Mouse (Mus musculus) bone marrow macrophage, adult 2 months (primary cell): ENCODE data around the gene Ptgir. TPM values are rescaled to one million over a fixed set of nuclear protein-coding genes. Genes with fewer than 3 reads are reported as not detected.

ENCODE experiments used
- H3K27ac ChIP-seq: 2 replicates; pipeline ENCODE4 v1.5.1; 2012; ENCODE audit warnings: low read depth, low read length; ENCODE audit not compliant: insufficient read depth
- H3K4me1 ChIP-seq: 2 replicates; pipeline ENCODE4 v1.6.1; 2012; ENCODE audit warnings: low read length; ENCODE audit not compliant: control insufficient read depth, insufficient read depth
- H3K4me3 ChIP-seq: 2 replicates; pipeline ENCODE4 v1.5.1; 2012; ENCODE audit warnings: mild to moderate bottlenecking, low read length, moderate library complexity; ENCODE audit not compliant: insufficient read depth
- CTCF ChIP-seq: IDR thresholded peaks from 2 replicates; pipeline ENCODE4 v1.5.1; 2012; ENCODE audit warnings: low read depth, mild to moderate bottlenecking, low read length, moderate library complexity
- POLR2A ChIP-seq: IDR thresholded peaks from 2 replicates; pipeline ENCODE4 v1.6.1; 2012; ENCODE audit warnings: mild to moderate bottlenecking, low read depth, low read length, borderline replicate concordance
- polyA plus RNA-seq: library from polyadenylated mRNA; stranded (reverse); fragments of >200 nt; gene quantifications from 2 replicates; pipeline ENCODE4 v1.2.4, GENCODE M21; 2012; ENCODE audit not compliant: missing spikeins, insufficient read depth, insufficient read length

Ptgir gene
- 5.5 and 5.6 TPM in 2 replicates for polyA plus RNA-seq

DNA sequence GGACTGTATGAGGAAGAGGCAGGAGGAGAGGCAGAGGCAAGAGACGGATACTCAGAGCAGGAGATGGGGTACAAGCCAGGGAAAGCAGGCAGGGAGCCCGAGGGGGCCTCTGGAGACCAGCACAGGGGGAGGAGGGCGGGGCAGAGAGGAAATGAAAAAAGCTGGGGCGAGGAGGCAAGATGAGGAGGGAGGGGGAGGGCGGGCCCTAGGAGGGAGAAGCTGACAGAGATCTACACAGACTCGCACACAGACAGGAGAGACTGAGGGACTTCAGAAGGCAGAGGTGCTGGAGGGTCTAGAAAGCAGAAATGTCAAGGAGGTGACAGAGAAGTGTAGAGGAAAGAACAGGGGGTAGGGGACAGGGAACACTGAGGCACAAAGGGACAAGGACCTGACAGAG lies at the start of gene Ptgir:
Gene Ptgir (plus strand): TSS at position 210 of the 400 bp plus-strand sequence.
- Histone ChIP-seq H3K4me3 (peak within 1 kb of the TSS; percentile 38; the same call in 1 of the 2 replicates), H3K4me1 (peaks cover 80% of the 10 kb centered on the region), H3K27ac (peak within 1 kb of the TSS; percentile 37)
- TF ChIP-seq CTCF (no peak), POLR2A (no peak)

DNA sequence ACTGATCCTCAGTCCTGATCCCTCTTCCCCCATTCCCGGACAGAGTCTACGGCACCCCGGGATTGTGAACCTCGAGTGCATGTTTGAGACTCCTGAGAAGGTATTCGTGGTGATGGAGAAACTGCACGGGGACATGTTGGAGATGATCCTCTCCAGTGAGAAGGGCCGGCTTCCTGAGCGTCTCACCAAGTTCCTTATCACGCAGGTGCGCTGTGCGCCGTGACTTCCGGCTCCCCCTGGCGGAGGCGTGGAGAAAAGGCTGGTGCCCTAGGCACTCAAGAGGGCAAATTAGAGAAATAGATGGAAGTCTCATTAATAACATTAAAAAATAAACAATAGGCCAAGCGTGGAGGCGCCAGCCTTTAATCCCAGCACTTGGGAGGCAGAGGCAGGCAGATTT lies 48.0 kb upstream of the Ptgir start:
- no peak overlapping the region for H3K27ac ChIP-seq
- H3K4me3 ChIP-seq, result no peak overlapping the region
- 0 out of 2 replicates have a peak, but pooled peaks have one; percentile 35 for TF ChIP-seq CTCF
- no peak for TF ChIP-seq POLR2A
- H3K4me1 ChIP-seq, result no peaks in the 10 kb centered on the region

DNA sequence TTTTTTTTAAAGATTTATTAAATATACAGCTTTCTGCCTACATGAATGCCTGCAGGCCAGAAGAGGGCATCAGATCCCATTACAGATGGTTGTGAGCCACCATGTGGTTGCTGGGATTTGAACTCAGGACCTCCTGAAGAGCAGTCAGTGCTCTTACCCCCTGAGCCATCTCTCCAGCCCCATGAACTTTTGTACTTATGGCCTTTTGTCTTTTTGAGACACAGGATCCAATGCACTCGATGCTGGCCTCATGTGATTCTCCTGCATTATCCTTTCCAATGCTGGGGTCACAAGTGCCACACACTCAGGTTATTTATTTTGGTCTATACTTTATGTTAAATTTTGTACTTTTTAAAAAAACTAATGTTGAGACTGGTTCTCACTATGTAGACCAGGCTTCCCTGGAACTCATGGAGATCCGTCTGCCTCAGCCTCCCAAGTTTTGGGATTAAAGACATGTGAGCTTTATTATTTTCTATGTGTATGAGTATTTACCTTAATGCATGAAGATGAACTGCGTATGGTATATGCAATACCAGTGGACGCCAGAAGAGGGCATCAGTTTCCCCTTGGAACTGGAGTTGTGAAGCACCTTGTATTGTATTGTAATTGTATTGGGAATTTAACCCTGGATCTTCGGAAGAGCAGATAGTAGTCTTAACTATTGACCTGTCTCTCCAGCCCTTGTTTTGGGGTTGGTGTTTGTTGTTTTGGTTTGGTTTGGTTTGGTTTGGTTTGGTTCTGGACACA lies 46.2 kb upstream of the Ptgir start:
- TF ChIP-seq POLR2A, result no peak
- TF ChIP-seq CTCF, result no peak
- H3K27ac ChIP-seq, result no peak overlapping the region
- H3K4me1 ChIP-seq, result no peaks in the 10 kb centered on the region
- no peak overlapping the region for H3K4me3 ChIP-seq

DNA sequence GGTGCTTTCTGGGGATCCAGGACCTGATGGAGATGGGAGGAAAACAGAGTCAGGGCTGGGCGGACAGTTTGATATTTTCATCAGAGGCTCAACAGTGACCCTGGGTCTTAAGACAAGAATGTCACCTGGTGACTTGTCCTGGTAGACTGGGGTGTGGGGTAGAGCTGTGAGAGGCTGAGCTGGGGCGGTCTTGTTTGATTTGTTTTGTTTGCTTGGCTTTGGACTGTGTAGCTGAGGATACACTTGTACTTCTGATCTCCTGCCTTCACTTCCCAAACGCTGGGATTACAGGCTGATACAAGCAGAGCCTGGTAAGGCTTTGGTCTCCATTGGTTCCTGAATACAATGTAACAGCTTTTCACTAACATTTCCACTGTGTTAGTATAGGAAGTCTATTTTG lies 38.8 kb upstream of the Ptgir start:
- TF ChIP-seq POLR2A, result no peak
- TF ChIP-seq CTCF, result no peak
- Histone ChIP-seq H3K27ac (no peak overlapping the region), H3K4me3 (no peak overlapping the region), H3K4me1 (no peaks in the 10 kb centered on the region)

DNA sequence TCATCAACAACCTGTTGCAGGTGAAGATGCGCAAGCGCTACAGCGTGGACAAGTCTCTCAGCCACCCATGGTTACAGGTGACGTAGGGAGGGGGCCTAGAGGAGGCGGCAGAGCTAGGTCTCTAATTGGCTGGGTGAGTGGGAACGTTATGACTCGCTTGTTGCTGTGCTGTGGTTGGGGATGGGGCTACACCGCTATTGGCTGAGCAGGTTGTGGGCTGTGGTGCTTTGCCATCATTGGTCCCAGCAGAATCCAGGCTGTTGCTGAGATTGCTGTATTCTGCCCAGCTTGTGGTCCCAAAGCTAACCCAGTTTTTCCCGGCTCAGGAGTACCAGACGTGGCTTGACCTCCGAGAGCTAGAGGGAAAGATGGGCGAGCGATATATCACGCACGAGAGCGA lies 36.8 kb upstream of the Ptgir start:
- Histone ChIP-seq H3K27ac (no peak overlapping the region), H3K4me1 (no peaks in the 10 kb centered on the region), H3K4me3 (no peak overlapping the region)
- TF ChIP-seq POLR2A, result no peak
- no peak for TF ChIP-seq CTCF

DNA sequence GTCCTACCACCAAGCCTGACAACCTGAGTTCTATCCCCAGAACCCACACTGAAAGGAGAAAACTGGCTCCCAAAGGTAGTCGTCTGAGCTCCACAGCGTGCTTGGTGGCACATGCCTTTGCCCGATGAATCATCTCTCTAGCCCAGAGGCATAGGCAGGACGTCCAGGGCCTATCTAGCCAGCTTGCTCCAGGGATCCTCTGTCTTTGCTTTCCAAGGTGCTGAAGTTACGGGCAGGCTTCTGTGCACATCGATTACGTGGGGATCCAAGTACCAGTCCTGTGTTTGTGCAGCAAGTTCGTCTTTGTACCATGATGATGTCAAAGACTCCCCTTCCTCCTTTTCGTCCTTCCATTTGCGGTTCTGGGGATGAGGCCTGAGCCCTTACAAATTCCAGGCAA lies 34.7 kb upstream of the Ptgir start:
- Histone ChIP-seq H3K4me3 (no peak overlapping the region), H3K4me1 (no peaks in the 10 kb centered on the region), H3K27ac (no peak overlapping the region)
- TF ChIP-seq CTCF (no peak), POLR2A (no peak)

DNA sequence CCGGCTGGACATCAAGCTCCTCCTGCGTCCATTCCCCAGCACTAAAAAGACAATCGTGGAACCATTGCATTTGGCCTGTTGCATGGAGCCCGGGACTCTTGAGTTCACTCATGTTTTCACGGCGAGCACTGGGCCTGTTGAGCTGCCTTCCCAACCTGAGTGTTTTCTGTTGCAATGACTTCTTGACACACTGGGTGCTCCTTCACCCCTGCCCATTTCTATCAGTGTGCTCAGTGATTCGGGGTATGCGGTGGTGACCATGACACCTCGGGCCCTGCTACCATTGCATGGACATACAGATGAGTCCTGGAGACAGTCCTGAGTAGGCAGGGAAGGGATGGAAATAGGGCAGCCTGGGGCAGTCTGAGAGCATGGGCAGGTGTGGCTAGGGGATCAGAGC lies 33.8 kb upstream of the Ptgir start:
- TF ChIP-seq CTCF, result no peak
- TF ChIP-seq POLR2A, result no peak
- Histone ChIP-seq H3K4me3 (no peak overlapping the region), H3K27ac (no peak overlapping the region), H3K4me1 (no peaks in the 10 kb centered on the region)

DNA sequence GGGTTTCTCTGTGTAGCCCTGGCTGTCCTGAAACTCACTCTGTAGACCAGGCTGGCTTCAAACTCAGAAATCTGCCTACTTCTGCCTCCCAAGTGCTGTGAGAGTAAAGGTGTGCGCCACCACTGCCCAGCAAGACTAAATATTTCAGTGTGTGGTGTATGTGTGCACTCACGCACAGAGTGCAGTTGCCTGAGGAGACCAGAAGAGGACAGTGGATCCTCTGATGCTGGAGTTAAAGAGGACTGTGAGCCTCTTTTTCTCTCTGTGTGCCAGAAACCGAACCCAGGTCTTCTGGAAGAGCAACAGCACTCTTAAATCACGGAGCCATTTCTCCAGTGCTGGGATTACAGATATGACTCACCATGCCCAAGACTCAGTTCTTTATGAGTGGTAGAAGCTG lies 32.9 kb upstream of the Ptgir start:
- H3K4me3 ChIP-seq, result no peak overlapping the region
- no peaks in the 10 kb centered on the region for H3K4me1 ChIP-seq
- TF ChIP-seq CTCF (no peak), POLR2A (no peak)
- no peak overlapping the region for H3K27ac ChIP-seq

DNA sequence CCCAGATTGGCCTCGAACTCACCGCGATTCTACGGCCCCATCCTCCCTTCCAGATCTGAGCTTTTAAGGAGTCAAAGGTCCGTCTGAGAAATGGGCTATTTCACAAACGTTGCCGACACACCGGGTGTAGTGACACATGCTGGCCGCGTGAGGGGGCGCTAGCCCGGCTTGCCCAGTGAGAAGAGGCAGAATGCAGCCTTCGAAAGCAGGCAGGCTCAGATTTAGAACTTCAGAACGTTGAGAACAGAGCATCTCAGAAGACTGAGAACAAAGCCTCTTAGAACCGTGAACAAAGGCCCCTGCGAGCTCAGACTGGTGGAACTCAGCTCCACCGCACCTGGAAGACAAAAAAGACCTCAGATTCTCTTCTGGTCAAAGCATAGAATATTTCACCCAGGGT lies 32.1 kb upstream of the Ptgir start:
- no peak for TF ChIP-seq POLR2A
- peak; percentile 95 for TF ChIP-seq CTCF
- peak overlapping the region; percentile 53 for H3K4me3 ChIP-seq
- H3K4me1 ChIP-seq, result no peaks in the 10 kb centered on the region
- peak overlapping the region; percentile 67 for H3K27ac ChIP-seq

DNA sequence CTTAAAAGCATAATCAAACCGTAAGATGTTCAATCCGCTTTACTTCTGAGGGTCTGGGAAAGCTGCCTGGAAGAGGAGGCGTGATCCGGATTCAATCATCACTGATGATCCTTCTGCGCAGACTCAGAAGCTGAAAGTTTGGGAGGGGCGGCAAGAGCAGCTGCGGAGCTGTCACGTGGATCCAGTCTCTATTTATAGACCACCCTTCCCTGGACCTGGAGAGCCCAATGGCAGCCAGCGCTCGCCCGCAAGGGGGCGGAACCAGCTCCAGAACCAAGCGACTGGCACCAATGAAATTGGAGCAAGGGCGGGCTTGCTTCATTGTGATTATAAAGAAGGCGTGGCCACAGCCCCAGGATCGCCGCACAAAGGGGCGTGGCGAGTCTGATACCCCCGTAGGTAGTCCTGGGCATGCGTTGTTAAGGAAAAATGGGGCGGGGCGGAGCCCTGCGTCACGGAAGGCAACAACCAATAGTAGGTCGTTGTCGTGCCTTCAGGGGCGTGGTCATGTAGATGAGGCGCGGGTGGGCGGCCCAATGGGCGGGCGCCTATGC lies 31.5 kb upstream of the Ptgir start:
- Histone ChIP-seq H3K4me3 (peak overlapping the region; percentile 53), H3K4me1 (no peaks in the 10 kb centered on the region), H3K27ac (peak overlapping the region; percentile 67)
- TF ChIP-seq POLR2A, result no peak
- no peak for TF ChIP-seq CTCF

DNA sequence AGATGAGACGGTGACA lies 31.2 kb upstream of the Ptgir start, which contains the start of gene Dact3:
Gene Dact3 (plus strand): TSS at position 8 of the 16 bp plus-strand sequence.
- TF ChIP-seq POLR2A (no peak), CTCF (no peak)
- H3K4me1 ChIP-seq, result no peaks in the 10 kb centered on the region; the same call in 1 of the 2 replicates
- peak within 1 kb of the TSS; percentile 67 for H3K27ac ChIP-seq
- H3K4me3 ChIP-seq, result peak within 1 kb of the TSS; percentile 55
